Mouse (Mus musculus) hindbrain, embryonic 16.5 days (tissue): ENCODE results near the gene Fam172a. TPM values are rescaled to one million over a fixed set of nuclear protein-coding genes. Genes with fewer than 3 reads are reported as not detected.
"Not testable (repeated sequence)": the region's sequence is repeated elsewhere in the genome, so short reads cannot be mapped to it uniquely, and the experiment has no call there.

ENCODE experiments used
- ATAC-seq: fragments of 200-750 bp; cut with Nextera tagmentation; 2 replicates; pipeline ENCODE4 v1.8.0; 2017; ENCODE audit warnings: moderate TSS enrichment, moderate library complexity
- H3K27ac ChIP-seq: fragments of 300-500 bp; sonication (generic); 2 replicates; pipeline ENCODE4 v1.5.1; 2014; ENCODE audit warnings: low read depth, mild to moderate bottlenecking, control low read depth, low read length, moderate library complexity
- H3K27me3 ChIP-seq: fragments of 300-500 bp; sonication (generic); replicated peaks from 2 replicates; pipeline ENCODE4 v1.6.1; 2014; ENCODE audit warnings: low read length; ENCODE audit not compliant: control insufficient read depth, insufficient read depth
- H3K36me3 ChIP-seq: fragments of 300-500 bp; sonication (generic); 2 replicates; pipeline ENCODE4 v1.6.1; 2014; ENCODE audit warnings: mild to moderate bottlenecking, low read length, moderate library complexity, mixed read lengths; ENCODE audit not compliant: control insufficient read depth, insufficient read depth
- H3K4me1 ChIP-seq: fragments of 300-500 bp; sonication (generic); 2 replicates; pipeline ENCODE4 v1.6.1; 2014; ENCODE audit warnings: low read depth, low read length; ENCODE audit not compliant: control insufficient read depth, insufficient read depth
- H3K4me2 ChIP-seq: fragments of 300-500 bp; sonication (generic); 2 replicates; pipeline ENCODE4 v1.6.1; 2014; ENCODE audit warnings: mild to moderate bottlenecking, low read length, control low read depth, moderate library complexity
- H3K4me3 ChIP-seq: fragments of 300-500 bp; sonication (generic); 2 replicates; pipeline ENCODE4 v1.5.1; 2014; ENCODE audit warnings: mild to moderate bottlenecking, low read length, control low read depth, moderate library complexity
- H3K9ac ChIP-seq: fragments of 300-500 bp; sonication (generic); 2 replicates; pipeline ENCODE4 v1.6.1; 2014; ENCODE audit warnings: low read depth, mild to moderate bottlenecking, control low read depth, low read length, moderate library complexity
- H3K9me3 ChIP-seq: fragments of 300-500 bp; sonication (generic); 2 replicates; pipeline ENCODE4 v1.6.1; 2014; ENCODE audit warnings: mild to moderate bottlenecking, low read length, moderate library complexity; ENCODE audit not compliant: control insufficient read depth
- WGBS: fragments of 180-500 bp; shearing (Covaris S2); extraction: QIAGEN DNeasy Blood & Tissue Kit; methylation state at CpG from one replicate; pipeline ENCODE4 v1.1.7; 2014; 5-methylcytosine and 5-hydroxymethylcytosine counted together
- polyA plus RNA-seq: library from polyadenylated mRNA; unstranded; fragments of >200 nt; fragmentation: Nextera tagmentation; extraction: Ambion mirVana; gene quantifications from 2 replicates; pipeline ENCODE4 v1.2.1, GENCODE M21; 2015

Gene Fam172a
- polyA plus RNA-seq, result 38.8 and 40.8 TPM in 2 replicates

DNA sequence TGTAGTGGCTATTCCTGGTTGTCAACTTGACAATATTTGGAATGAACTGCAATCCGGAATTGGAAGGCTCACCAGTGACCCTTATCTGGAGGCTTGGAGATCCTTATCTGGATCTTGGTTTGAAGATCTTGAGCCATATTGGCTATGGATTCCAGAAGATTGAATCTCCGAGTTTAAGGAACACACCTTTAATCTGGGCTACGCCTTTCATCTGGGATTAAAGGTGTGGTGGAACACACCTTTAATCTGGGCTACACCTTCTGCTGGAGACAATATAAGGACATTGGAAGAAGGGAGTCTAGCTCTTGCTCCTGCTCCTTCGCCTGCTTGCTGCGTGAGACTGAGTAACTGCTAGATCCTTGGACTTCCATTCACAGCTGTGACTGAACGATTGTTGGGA lies at the start of gene Fam172a:
TSS of gene Fam172a (plus strand) at position 301 of the 400 bp plus-strand sequence.
- no CpG with 5 or more reads among the region's 6 CpGs for WGBS

DNA sequence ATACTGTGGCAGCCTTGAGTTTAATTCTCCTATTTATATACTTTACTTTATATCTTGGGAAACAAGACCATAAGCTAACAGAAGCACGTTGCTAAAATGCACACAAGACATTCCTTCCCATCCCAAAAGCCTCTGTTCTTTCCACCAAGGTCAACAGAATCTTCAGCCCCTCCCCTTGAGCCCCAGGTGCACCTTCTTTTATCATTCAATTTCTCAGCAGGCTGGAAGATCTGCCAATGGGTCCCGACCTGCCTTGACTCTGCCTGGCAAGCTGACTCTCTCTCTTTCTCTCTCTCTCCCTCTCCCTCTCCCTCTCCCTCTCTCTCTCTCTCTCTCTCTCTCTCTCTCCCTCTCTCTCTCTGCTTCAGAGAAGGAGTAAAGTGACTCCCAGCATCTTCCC lies 13.2 kb upstream of the Fam172a start:
- 19% methylated on average over 2 of the region's 2 CpGs for WGBS
- no peak for ATAC-seq
- H3K27ac ChIP-seq, result no peak overlapping the region

More for the DNA sequence above, at the start of gene Fam172a:
- not testable (repeated sequence) for H3K27ac ChIP-seq, H3K4me3 ChIP-seq, H3K27me3 ChIP-seq, H3K4me1 ChIP-seq, H3K36me3 ChIP-seq, ATAC-seq, H3K9ac ChIP-seq, H3K9me3 ChIP-seq, H3K4me2 ChIP-seq

DNA sequence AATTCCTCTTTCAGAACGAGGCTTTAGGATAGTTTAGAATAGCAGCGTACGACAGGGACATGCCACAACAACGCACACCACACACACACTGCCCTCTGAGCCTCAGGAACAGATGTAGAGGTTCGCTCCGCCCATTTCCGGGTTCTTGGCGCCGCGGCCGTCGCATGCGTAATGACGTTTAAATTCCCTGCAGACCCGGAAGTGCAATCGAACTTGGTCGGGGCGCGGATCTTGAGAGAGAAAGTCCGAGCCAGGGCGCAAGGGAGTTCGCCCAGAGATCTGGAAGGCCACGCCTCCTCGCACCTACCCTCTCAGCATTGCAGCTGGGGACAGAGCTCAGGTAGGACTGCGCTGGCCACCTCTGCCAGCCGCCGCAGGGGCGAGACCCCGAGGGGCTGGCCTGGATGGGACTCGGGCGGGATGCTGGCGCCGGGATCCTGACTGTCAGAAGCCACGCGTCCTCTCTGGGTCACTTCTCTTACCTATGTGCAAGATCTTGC lies 6.7 kb downstream of the Fam172a start:
- peak overlapping the region; percentile 71 for H3K4me2 ChIP-seq
- H3K9me3 ChIP-seq, result no peaks in the 10 kb centered on the region
- H3K4me1 ChIP-seq, result peaks cover 8% of the 10 kb centered on the region
- H3K36me3 ChIP-seq, result no peaks in the 10 kb centered on the region
- no peaks in the 10 kb centered on the region for H3K27me3 ChIP-seq
- H3K4me3 ChIP-seq, result peak overlapping the region; percentile 59
- peak overlapping the region; percentile 73 for H3K9ac ChIP-seq
- WGBS, result under 1% methylated on average over 35 of the region's 35 CpGs
- H3K27ac ChIP-seq, result no peak overlapping the region
- ATAC-seq, result peak; percentile 99

More for the DNA sequence above, 13.2 kb upstream of the Fam172a start:
- no peaks in the 10 kb centered on the region for H3K9me3 ChIP-seq
- no peaks in the 10 kb centered on the region for H3K4me1 ChIP-seq
- H3K9ac ChIP-seq, result no peak overlapping the region
- no peak overlapping the region for H3K4me2 ChIP-seq
- H3K27me3 ChIP-seq, result no peaks in the 10 kb centered on the region
- H3K4me3 ChIP-seq, result no peak overlapping the region
- no peaks in the 10 kb centered on the region for H3K36me3 ChIP-seq

DNA sequence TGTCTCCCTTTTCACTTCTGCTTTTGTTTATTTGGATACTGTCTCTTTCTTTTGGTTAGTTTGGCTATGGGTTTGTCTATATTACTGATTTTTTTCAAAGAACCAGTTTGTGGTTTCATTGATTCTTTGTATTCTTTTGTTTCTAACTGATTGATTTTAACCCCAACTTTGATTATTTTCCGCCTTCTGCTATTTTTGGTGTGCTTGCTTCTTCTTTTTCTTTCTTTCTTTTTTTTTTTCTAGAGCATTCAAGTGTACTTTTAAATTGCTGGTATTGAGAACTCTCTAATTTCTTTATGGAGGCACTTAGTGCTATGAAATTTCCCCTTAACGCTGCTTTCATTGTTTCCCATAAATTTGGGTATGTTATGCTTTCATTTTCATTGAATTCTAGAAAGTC lies 15.7 kb downstream of the Fam172a start:
- Histone ChIP-seq H3K36me3 (no peaks in the 10 kb centered on the region), H3K4me1 (no peaks in the 10 kb centered on the region), H3K27ac (no peak overlapping the region), H3K27me3 (no peaks in the 10 kb centered on the region), H3K9ac (no peak overlapping the region), H3K9me3 (no peaks in the 10 kb centered on the region), H3K4me2 (no peak overlapping the region), H3K4me3 (no peak overlapping the region)
- WGBS, result 97% methylated on average over 2 of the region's 2 CpGs
- no peak for ATAC-seq

DNA sequence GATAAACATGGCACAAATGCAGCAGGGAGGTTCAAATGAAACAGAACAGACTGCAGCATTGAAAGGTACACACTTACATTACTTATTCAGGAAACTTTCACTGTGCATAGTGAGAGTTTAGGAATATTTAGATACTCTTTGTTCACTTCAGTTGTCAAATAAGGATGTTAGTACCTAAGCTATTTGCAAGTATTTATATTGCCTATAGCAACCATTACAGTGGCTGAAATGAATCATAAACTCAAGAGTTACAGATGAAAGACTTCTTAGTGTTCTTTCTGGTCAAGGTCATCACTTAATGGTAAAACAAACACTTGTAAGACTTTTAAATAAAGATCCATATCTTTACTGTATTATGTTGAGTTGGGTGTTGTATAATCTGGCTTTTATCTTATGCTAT lies 41.0 kb downstream of the Fam172a start:
- H3K9ac ChIP-seq, result no peak overlapping the region
- no peaks in the 10 kb centered on the region for H3K36me3 ChIP-seq
- no peak overlapping the region for H3K4me2 ChIP-seq
- no peaks in the 10 kb centered on the region for H3K4me1 ChIP-seq
- H3K9me3 ChIP-seq, result no peaks in the 10 kb centered on the region
- H3K27ac ChIP-seq, result no peak overlapping the region
- no peaks in the 10 kb centered on the region for H3K27me3 ChIP-seq
- ATAC-seq, result no peak
- no peak overlapping the region for H3K4me3 ChIP-seq

DNA sequence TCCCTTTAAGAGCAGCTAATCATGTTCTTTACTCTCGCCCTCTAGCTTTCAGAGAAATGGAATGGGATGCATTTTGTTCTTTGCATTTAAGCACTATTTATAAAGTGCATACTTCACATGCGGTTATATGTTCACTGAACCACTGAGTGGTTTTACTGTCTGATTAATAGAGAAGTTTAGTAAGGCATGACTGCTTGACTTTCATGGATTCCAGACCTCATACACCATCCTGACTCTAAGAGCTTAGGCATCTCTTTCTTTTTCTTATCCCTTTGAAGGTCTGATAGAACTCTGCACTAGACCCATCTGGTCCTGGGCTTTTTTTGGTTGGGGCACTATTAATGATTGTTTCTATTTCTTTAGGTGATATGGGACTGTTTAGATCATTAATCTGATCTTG lies 75.8 kb downstream of the Fam172a start:
- H3K4me1 ChIP-seq, result no peaks in the 10 kb centered on the region
- no peak overlapping the region for H3K27ac ChIP-seq
- H3K4me3 ChIP-seq, result no peak overlapping the region
- H3K9me3 ChIP-seq, result 0 out of 2 replicates have a peak, but pooled peaks cover 3% of the 10 kb centered on the region
- H3K27me3 ChIP-seq, result no peaks in the 10 kb centered on the region
- ATAC-seq, result no peak
- no peaks in the 10 kb centered on the region for H3K36me3 ChIP-seq
- H3K4me2 ChIP-seq, result no peak overlapping the region
- 82% methylated on average over 2 of the region's 2 CpGs for WGBS
- no peak overlapping the region for H3K9ac ChIP-seq

DNA sequence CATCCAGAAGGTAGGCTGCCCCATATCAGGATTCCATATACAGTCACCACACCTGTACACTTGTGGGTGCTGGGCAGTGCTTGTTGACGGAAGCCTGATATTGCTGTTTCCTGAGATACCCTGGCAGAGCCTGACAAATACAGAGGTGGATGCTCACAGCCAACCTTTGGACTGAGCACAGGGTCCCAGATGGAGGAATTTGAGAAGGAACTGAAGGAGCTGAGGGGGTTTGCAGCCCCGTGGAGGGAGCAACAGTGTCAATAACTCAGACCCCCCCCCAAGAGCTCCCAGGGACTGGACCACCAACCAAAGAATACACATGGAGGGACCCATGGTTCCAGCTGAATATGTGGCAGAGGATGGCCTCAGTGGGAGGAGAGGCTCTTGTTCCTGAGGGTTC lies 105.5 kb downstream of the Fam172a start:
- not testable (repeated sequence) for H3K4me1 ChIP-seq, ATAC-seq, H3K27ac ChIP-seq, H3K4me2 ChIP-seq, H3K4me3 ChIP-seq, H3K36me3 ChIP-seq, H3K9ac ChIP-seq, H3K9me3 ChIP-seq, H3K27me3 ChIP-seq
- WGBS, result 87% methylated on average over 2 of the region's 2 CpGs

DNA sequence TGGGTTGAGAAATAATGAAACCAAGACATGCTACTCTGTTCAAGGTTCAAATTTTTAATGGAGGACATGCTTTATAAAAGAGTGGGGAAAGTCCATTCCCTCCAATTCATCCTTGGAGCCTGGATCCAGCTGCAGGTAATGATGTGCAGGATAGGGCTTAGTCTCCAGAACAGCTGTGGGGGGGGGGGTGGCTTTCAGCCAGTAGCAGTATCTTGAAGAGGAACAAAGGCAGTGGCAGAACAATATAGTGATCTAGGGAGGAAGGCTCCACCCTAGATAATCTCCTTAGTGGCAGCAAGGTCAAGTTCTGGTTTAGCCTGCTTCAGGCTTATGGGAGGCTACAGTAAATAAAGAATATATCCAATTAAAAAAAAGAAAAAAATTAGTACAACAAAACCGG lies 108.6 kb downstream of the Fam172a start:
- Histone ChIP-seq H3K4me3 (no peak overlapping the region), H3K9me3 (peaks cover 7% of the 10 kb centered on the region), H3K36me3 (no peaks in the 10 kb centered on the region), H3K27ac (no peak overlapping the region), H3K4me2 (no peak overlapping the region), H3K27me3 (no peaks in the 10 kb centered on the region), H3K9ac (no peak overlapping the region), H3K4me1 (no peaks in the 10 kb centered on the region)
- ATAC-seq, result no peak
- WGBS, result 93% methylated on average over 1 of the region's 1 CpGs

DNA sequence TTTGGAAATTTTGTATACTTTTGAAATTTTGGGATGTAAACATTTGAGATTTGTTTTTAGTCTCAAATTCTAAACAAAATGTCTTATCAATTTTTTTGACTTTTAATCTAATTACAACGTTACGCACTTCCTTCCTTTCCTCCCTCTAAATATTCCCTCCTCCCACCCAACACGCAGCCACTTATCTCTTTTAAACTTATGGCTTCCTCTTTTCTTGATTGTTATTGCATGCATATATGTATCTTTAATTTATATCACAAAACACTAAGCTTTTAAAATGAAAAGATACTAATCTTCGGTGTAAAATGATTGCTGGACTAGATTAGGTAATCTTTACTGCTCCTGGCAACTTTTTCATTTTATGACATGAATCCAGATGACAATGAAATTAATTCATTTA lies 124.3 kb downstream of the Fam172a start:
- no peaks in the 10 kb centered on the region for H3K4me1 ChIP-seq

More for the DNA sequence above, 124.3 kb downstream of the Fam172a start:
- Histone ChIP-seq H3K9ac (no peak overlapping the region), H3K9me3 (no peaks in the 10 kb centered on the region), H3K36me3 (no peaks in the 10 kb centered on the region), H3K4me3 (no peak overlapping the region), H3K4me2 (no peak overlapping the region), H3K27ac (no peak overlapping the region), H3K27me3 (no peaks in the 10 kb centered on the region)
- ATAC-seq, result no peak
- 92% methylated on average over 4 of the region's 4 CpGs for WGBS
